Mouse (Mus musculus): ENCODE measurements around the gene Pfkfb3. TPM values are rescaled to one million over a fixed set of nuclear protein-coding genes. Genes with fewer than 3 reads are reported as not detected.

The Pfkfb3 gene
- polyA plus RNA-seq (2014; fragmentation: Nextera tagmentation; extraction: Ambion mirVana), result 28.7 and 31.4 TPM in 2 replicates

DNA sequence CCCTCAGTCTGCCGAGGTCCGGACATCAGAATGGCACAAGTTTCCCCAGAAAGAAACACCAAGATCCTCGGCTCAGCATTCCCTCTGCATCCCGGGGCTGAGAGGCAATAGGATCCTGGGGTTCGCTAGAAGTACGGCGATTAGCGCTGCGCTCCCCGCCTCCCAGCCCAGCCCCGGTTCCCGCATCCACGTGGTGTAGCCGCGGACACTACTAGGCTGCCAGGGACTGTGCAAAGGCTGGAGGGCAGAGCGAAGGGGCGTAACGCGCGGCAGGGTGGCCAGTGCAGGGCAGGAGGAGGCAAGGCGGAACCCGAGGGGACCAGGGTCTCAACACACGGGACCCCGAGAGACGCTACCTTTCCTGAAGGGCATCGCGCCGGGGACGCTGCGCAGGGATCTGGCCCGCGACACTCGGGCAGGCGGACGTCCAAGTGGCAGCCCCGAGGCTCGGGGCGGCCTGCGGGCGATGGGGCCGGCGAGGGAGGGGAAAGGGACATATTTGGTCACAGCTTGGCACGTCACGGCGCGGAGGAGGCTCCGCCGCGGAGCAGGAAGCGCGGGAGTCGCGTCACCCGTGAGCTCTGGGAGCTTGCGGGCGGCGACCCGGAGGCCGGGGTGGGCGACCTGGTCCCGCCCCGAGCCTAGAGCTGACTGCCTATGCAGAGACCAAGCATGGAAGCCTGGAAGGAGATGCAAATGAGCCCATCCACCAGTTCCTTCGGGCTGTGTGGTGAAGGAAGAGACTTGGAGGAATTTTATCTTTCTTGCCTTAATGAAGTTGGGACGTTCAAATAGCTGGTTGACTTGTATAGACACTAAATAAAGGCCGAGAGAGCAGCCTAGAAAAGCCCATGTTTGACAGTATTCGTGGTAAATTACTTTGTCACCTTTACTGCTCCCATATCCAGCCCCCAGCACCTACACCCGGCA lies at the start of gene Pfkfb3:
Gene Pfkfb3 (minus strand): TSS at position 607 of the 930 bp plus-strand sequence.
- H3K4me3 ChIP-seq (replicated peaks; ENCODE audit: low read depth, low read length), result peak within 1 kb of the TSS; percentile 60
- peak within 1 kb of the TSS; percentile 62 for H3K9ac ChIP-seq (replicated peaks; ENCODE audit: low read length)
- H3K27ac ChIP-seq (replicated peaks; ENCODE audit: low read depth, low read length), result no peak within 1 kb of the TSS
- H3K4me2 ChIP-seq (ENCODE audit: low read length), result peak within 1 kb of the TSS; percentile 99
- H3K36me3 ChIP-seq (ENCODE audit: control insufficient read depth, insufficient read depth, low read length), result no peaks in the 10 kb centered on the region
- peak; percentile 74 for DNase-seq
- peaks cover 10% of the 10 kb centered on the region for H3K4me1 ChIP-seq (ENCODE audit: control insufficient read depth, insufficient read depth, low read length)
- 2% methylated on average over 67 of the region's 67 CpGs for WGBS
- H3K27me3 ChIP-seq (ENCODE audit: control insufficient read depth, insufficient read depth, low read length), result peaks cover 14% of the 10 kb centered on the region; the same call in 1 of the 2 replicates
- peak; percentile 83 for ATAC-seq (ENCODE audit: low FRiP score, low TSS enrichment)
- no peaks in the 10 kb centered on the region for H3K9me3 ChIP-seq (ENCODE audit: control insufficient read depth, low read length)

- peak; percentile 97 for DNase-seq
- Histone ChIP-seq H3K4me3 (replicated peaks; ENCODE audit: low read depth, low read length) (peak overlapping the region; percentile 94), H3K9ac (replicated peaks; ENCODE audit: low read length) (peak overlapping the region; percentile 98), H3K4me1 (ENCODE audit: control insufficient read depth, insufficient read depth, low read length) (peaks cover 8% of the 10 kb centered on the region), H3K27ac (replicated peaks; ENCODE audit: low read depth, low read length) (peak overlapping the region; percentile 72), H3K27me3 (ENCODE audit: control insufficient read depth, insufficient read depth, low read length) (no peaks in the 10 kb centered on the region), H3K36me3 (ENCODE audit: control insufficient read depth, insufficient read depth, low read length) (peaks cover 27% of the 10 kb centered on the region), H3K4me2 (ENCODE audit: low read length) (peak overlapping the region; percentile 87), H3K9me3 (ENCODE audit: control insufficient read depth, low read length) (no peaks in the 10 kb centered on the region)
- ATAC-seq (ENCODE audit: low FRiP score, low TSS enrichment), result peak; percentile 99
- under 1% methylated on average over 71 of the region's 78 CpGs for WGBS
Observed at GRCm38 (mm10) chr2:11602506-11603489, 48.9 kb upstream of the Pfkfb3 start.

DNA sequence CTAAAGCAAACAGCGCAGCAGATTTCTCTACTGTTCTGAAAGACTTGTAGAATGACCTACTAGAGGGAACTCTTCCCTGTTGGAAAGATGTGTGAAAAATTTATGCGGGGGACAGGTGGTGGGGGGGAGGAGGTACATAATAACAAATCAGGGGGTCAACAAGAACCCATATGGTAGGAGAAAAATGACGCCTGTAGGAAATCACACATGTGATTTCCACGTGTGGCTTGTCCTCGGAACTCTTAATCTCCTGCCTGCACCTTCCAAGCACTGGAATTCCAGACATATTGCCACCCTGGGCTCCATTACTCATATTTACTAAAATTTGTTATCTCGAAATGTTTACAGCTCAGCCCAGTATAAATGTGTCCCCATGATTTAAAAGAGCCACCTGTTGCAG lies 47.9 kb upstream of the Pfkfb3 start:
- no peak for DNase-seq

GRCm38 (mm10) chr2:11597906-11598305 lies 44.0 kb upstream of the Pfkfb3 start:
- H3K4me1 ChIP-seq (ENCODE audit: control insufficient read depth, insufficient read depth, low read length), result peaks cover 8% of the 10 kb centered on the region
- H3K9me3 ChIP-seq (ENCODE audit: control insufficient read depth, low read length), result no peaks in the 10 kb centered on the region
- WGBS, result 96% methylated on average over 7 of the region's 7 CpGs
- H3K27ac ChIP-seq (replicated peaks; ENCODE audit: low read depth, low read length), result no peak overlapping the region
- H3K4me2 ChIP-seq (ENCODE audit: low read length), result no peak overlapping the region
- H3K36me3 ChIP-seq (ENCODE audit: control insufficient read depth, insufficient read depth, low read length), result peaks cover 67% of the 10 kb centered on the region
- no peaks in the 10 kb centered on the region for H3K27me3 ChIP-seq (ENCODE audit: control insufficient read depth, insufficient read depth, low read length)
- H3K4me3 ChIP-seq (replicated peaks; ENCODE audit: low read depth, low read length), result no peak overlapping the region
- ATAC-seq (ENCODE audit: low FRiP score, low TSS enrichment), result no peak
- no peak overlapping the region for H3K9ac ChIP-seq (replicated peaks; ENCODE audit: low read length)
- no peak for DNase-seq

More for the DNA sequence above, 47.9 kb upstream of the Pfkfb3 start:
- Histone ChIP-seq H3K4me1 (ENCODE audit: control insufficient read depth, insufficient read depth, low read length) (peaks cover 8% of the 10 kb centered on the region), H3K27me3 (ENCODE audit: control insufficient read depth, insufficient read depth, low read length) (no peaks in the 10 kb centered on the region), H3K9ac (replicated peaks; ENCODE audit: low read length) (peak overlapping the region; percentile 98; the same call in 1 of the 2 replicates), H3K9me3 (ENCODE audit: control insufficient read depth, low read length) (no peaks in the 10 kb centered on the region), H3K4me2 (ENCODE audit: low read length) (peak overlapping the region; percentile 87), H3K4me3 (replicated peaks; ENCODE audit: low read depth, low read length) (peak overlapping the region; percentile 94), H3K36me3 (ENCODE audit: control insufficient read depth, insufficient read depth, low read length) (peaks cover 37% of the 10 kb centered on the region), H3K27ac (replicated peaks; ENCODE audit: low read depth, low read length) (no peak overlapping the region)
- ATAC-seq (ENCODE audit: low FRiP score, low TSS enrichment), result no peak
- WGBS, result 83% methylated on average over 6 of the region's 6 CpGs

DNA sequence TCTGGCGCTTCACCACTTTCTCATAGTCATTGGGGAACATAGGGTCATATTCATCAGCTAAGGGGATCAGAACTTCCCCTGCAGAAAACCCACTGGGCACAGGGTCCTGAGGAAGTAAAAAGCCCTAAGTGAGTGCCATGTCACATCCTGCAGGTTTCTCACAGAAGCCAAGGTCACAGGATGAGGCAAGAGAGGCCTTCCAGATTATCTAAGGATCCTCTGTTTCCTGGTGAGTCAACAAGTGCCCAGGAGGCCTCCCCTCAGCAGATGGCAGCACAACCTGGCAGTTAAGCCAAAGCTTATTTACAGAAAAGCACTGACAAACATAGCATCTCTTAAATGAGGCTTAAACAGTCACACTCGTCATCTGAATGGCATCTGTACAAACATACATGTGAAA lies 42.8 kb upstream of the Pfkfb3 start:
- Histone ChIP-seq H3K36me3 (ENCODE audit: control insufficient read depth, insufficient read depth, low read length) (peaks cover 79% of the 10 kb centered on the region), H3K9ac (replicated peaks; ENCODE audit: low read length) (no peak overlapping the region), H3K4me2 (ENCODE audit: low read length) (no peak overlapping the region), H3K27me3 (ENCODE audit: control insufficient read depth, insufficient read depth, low read length) (no peaks in the 10 kb centered on the region), H3K4me3 (replicated peaks; ENCODE audit: low read depth, low read length) (no peak overlapping the region), H3K4me1 (ENCODE audit: control insufficient read depth, insufficient read depth, low read length) (peaks cover 2% of the 10 kb centered on the region), H3K27ac (replicated peaks; ENCODE audit: low read depth, low read length) (no peak overlapping the region), H3K9me3 (ENCODE audit: control insufficient read depth, low read length) (no peaks in the 10 kb centered on the region)
- ATAC-seq (ENCODE audit: low FRiP score, low TSS enrichment), result no peak
- 94% methylated on average over 2 of the region's 2 CpGs for WGBS
- DNase-seq, result no peak

DNA sequence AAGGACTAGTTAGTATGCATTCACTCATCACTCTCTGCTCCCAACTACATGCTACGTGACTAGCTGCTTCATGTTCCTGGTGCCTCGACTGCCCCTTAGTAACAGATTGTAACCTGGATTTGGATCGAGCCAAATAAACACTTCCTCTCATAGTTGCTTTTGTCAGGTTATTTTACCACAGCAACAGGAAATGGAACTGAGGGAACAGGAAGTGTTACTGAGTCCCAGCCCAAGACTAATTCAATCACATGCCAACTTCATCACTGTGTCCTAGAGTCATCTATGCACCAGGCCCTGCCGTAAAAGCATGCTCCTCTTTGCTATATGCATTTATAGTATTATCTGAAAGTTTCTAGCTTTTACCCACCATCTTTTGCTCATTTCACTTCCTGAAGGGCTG lies 34.1 kb upstream of the Pfkfb3 start:
- no peak for ATAC-seq (ENCODE audit: low FRiP score, low TSS enrichment)
- H3K27ac ChIP-seq (replicated peaks; ENCODE audit: low read depth, low read length), result no peak overlapping the region
- H3K27me3 ChIP-seq (ENCODE audit: control insufficient read depth, insufficient read depth, low read length), result no peaks in the 10 kb centered on the region
- no peaks in the 10 kb centered on the region for H3K9me3 ChIP-seq (ENCODE audit: control insufficient read depth, low read length)
- H3K9ac ChIP-seq (replicated peaks; ENCODE audit: low read length), result no peak overlapping the region
- 97% methylated on average over 4 of the region's 4 CpGs for WGBS
- H3K36me3 ChIP-seq (ENCODE audit: control insufficient read depth, insufficient read depth, low read length), result peaks cover 94% of the 10 kb centered on the region
- H3K4me2 ChIP-seq (ENCODE audit: low read length), result no peak overlapping the region
- H3K4me3 ChIP-seq (replicated peaks; ENCODE audit: low read depth, low read length), result no peak overlapping the region
- DNase-seq, result no peak
- H3K4me1 ChIP-seq (ENCODE audit: control insufficient read depth, insufficient read depth, low read length), result no peaks in the 10 kb centered on the region

DNA sequence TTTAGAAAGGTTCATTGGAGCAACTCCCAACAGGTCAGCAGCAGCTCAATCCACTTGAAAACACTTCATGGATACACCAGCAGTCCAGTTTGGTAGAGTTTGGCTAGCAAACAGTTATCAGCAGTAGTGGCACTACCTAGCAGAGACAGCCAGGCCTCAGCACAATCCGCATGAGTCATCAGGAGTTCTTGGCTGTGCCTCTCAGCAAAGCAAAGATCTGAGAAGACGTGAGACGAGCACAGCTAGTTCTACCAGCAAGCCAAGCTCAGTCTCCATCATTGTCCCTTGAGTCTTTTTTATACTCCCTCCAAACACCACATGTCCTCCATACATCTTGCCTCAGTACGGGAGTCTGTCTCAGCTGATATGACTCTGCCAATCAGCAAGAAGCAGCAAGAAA lies 25.5 kb upstream of the Pfkfb3 start:
- Histone ChIP-seq H3K4me3 (replicated peaks; ENCODE audit: low read depth, low read length) (no peak overlapping the region), H3K36me3 (ENCODE audit: control insufficient read depth, insufficient read depth, low read length) (peaks cover 8% of the 10 kb centered on the region; the same call in 1 of the 2 replicates), H3K27me3 (ENCODE audit: control insufficient read depth, insufficient read depth, low read length) (no peaks in the 10 kb centered on the region), H3K4me1 (ENCODE audit: control insufficient read depth, insufficient read depth, low read length) (no peaks in the 10 kb centered on the region), H3K27ac (replicated peaks; ENCODE audit: low read depth, low read length) (no peak overlapping the region), H3K9me3 (ENCODE audit: control insufficient read depth, low read length) (no peaks in the 10 kb centered on the region), H3K4me2 (ENCODE audit: low read length) (no peak overlapping the region), H3K9ac (replicated peaks; ENCODE audit: low read length) (no peak overlapping the region)
- WGBS, result 94% methylated on average over 4 of the region's 4 CpGs
- DNase-seq (no peak), ATAC-seq (ENCODE audit: low FRiP score, low TSS enrichment) (no peak)

GRCm38 (mm10) chr2:11578187-11578586 lies 24.3 kb upstream of the Pfkfb3 start:
- WGBS, result 94% methylated on average over 6 of the region's 6 CpGs
- Histone ChIP-seq H3K4me3 (replicated peaks; ENCODE audit: low read depth, low read length) (no peak overlapping the region), H3K4me2 (ENCODE audit: low read length) (no peak overlapping the region), H3K9ac (replicated peaks; ENCODE audit: low read length) (no peak overlapping the region), H3K27me3 (ENCODE audit: control insufficient read depth, insufficient read depth, low read length) (no peaks in the 10 kb centered on the region), H3K9me3 (ENCODE audit: control insufficient read depth, low read length) (no peaks in the 10 kb centered on the region), H3K27ac (replicated peaks; ENCODE audit: low read depth, low read length) (no peak overlapping the region), H3K36me3 (ENCODE audit: control insufficient read depth, insufficient read depth, low read length) (no peaks in the 10 kb centered on the region), H3K4me1 (ENCODE audit: control insufficient read depth, insufficient read depth, low read length) (no peaks in the 10 kb centered on the region)
- no peak for DNase-seq
- ATAC-seq (ENCODE audit: low FRiP score, low TSS enrichment), result no peak
